Mouse (Mus musculus) limb, embryonic 12.5 days (tissue): Measurements from ENCODE around the gene Syndig1. TPM values are rescaled to one million over a fixed set of nuclear protein-coding genes. Genes with fewer than 3 reads are reported as not detected.

ENCODE experiments used
- ATAC-seq: fragments of 200-750 bp; cut with Nextera tagmentation; 2 replicates; pipeline ENCODE4 v1.8.0; 2017; ENCODE audit warnings: low read depth, moderate TSS enrichment; ENCODE audit not compliant: insufficient number of reproducible peaks, insufficient read depth, low FRiP score, low TSS enrichment
- H3K27ac ChIP-seq: fragments of 300-500 bp; sonication (generic); 2 replicates; pipeline ENCODE4 v1.5.1; 2016; ENCODE audit warnings: mild to moderate bottlenecking, moderate library complexity
- H3K27me3 ChIP-seq: fragments of 300-500 bp; sonication (generic); 2 replicates; pipeline ENCODE4 v1.6.1; 2016; ENCODE audit warnings: mild to moderate bottlenecking, moderate library complexity
- H3K36me3 ChIP-seq: fragments of 300-500 bp; sonication (generic); 2 replicates; pipeline ENCODE4 v1.6.1; 2016; ENCODE audit warnings: mild to moderate bottlenecking, moderate library complexity
- H3K4me1 ChIP-seq: fragments of 300-500 bp; sonication (generic); replicated peaks from 2 replicates; pipeline ENCODE4 v1.6.1; 2016
- H3K4me2 ChIP-seq: fragments of 300-500 bp; sonication (generic); 2 replicates; pipeline ENCODE4 v1.6.1; 2016; ENCODE audit warnings: mild to moderate bottlenecking, moderate library complexity
- H3K4me3 ChIP-seq: fragments of 300-500 bp; sonication (generic); replicated peaks from 2 replicates; pipeline ENCODE4 v1.5.1; 2016; ENCODE audit warnings: mild to moderate bottlenecking
- H3K9ac ChIP-seq: fragments of 300-500 bp; sonication (generic); replicated peaks from 2 replicates; pipeline ENCODE4 v1.6.1; 2016; ENCODE audit warnings: mild to moderate bottlenecking, moderate library complexity
- H3K9me3 ChIP-seq: fragments of 300-500 bp; sonication (generic); 2 replicates; pipeline ENCODE4 v1.6.1; 2016; ENCODE audit warnings: mild to moderate bottlenecking, moderate library complexity
- WGBS: fragments of 180-500 bp; shearing (Covaris S2); methylation state at CpG from one replicate; pipeline ENCODE4 v1.1.7; 2016; 5-methylcytosine and 5-hydroxymethylcytosine counted together
- polyA plus RNA-seq: library from polyadenylated mRNA; unstranded; fragments of >200 nt; fragmentation: Nextera tagmentation; extraction: Ambion mirVana; gene quantifications from 2 replicates; pipeline ENCODE4 v1.2.1, GENCODE M21; 2016

The Syndig1 gene
- polyA plus RNA-seq, 1 experiment from 2014 or later: 8.7 TPM

DNA sequence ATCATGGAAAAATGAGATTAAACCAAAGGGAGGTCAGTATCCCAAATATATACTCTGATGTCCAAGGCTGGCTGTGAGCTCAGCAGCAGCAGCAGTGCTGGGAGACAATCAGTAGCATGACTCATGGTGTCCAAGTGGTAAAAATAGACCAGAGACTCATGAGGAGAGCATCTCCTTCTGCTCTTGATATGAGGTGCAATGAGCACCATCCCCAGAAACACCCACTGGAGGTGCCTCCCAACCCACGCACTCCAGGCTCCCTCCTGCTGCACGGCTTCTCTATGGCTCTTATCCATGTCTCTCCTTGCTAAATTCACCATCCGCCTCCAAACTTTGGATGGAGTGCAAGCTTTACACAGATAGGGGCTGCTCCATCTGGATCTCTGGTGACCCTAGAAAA is 44.3 kb downstream of the Syndig1 start:
- ATAC-seq: no peak
- Histone ChIP-seq H3K4me3 (no peak overlapping the region), H3K4me1 (no peaks in the 10 kb centered on the region), H3K9ac (no peak overlapping the region), H3K4me2 (no peak overlapping the region), H3K9me3 (no peaks in the 10 kb centered on the region), H3K27ac (no peak overlapping the region), H3K27me3 (no peaks in the 10 kb centered on the region), H3K36me3 (no peaks in the 10 kb centered on the region)
- WGBS: 88% methylated on average over 3 of the region's 3 CpGs

DNA sequence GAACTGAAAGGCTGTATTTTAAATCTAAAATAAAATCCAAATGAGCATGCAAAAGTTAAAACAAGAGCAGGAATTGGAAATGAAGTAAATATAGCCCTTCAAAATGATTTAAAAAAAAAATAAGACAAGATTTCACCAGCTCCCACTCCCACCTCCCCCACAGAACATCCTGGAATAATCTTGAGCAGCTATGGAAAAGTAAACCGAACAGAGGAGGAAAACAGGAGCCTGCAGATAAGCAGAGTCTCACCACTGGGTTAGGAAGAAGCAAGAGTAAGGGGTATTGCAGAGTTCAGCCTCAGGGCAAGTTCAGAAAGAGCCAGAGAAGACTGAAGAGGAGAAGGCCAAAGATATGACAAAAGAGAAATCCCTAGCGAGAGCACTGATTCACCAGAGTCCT is 48.9 kb downstream of the Syndig1 start:
- H3K4me1 ChIP-seq: no peaks in the 10 kb centered on the region
- H3K9ac ChIP-seq: no peak overlapping the region
- H3K36me3 ChIP-seq: no peaks in the 10 kb centered on the region
- H3K27me3 ChIP-seq: no peaks in the 10 kb centered on the region
- H3K9me3 ChIP-seq: no peaks in the 10 kb centered on the region
- H3K4me2 ChIP-seq: no peak overlapping the region
- no peak for ATAC-seq
- WGBS: 68% methylated on average over 2 of the region's 2 CpGs
- no peak overlapping the region for H3K4me3 ChIP-seq
- H3K27ac ChIP-seq: no peak overlapping the region

DNA sequence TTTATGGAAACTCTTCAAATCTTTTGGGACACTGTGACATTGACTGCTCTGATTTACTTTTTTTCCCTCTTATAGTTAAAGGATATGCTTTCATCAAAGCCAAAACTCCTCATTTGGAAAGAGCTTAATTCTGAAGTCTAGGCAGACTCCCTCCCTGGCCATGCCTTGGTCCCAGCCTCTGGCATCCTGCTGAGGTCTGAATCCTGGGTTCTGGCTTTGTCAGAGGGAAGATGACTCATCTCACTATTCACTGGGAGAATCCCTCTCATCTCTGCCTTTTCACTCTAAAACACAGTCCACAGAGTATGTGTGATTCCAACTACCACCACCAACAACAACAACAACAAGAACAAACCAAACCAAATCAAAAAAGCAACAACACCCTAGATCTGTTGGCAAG is 58.6 kb downstream of the Syndig1 start:
- no peaks in the 10 kb centered on the region for H3K4me1 ChIP-seq
- no peaks in the 10 kb centered on the region for H3K36me3 ChIP-seq
- no peak overlapping the region for H3K4me2 ChIP-seq
- no peaks in the 10 kb centered on the region for H3K9me3 ChIP-seq
- no peak for ATAC-seq
- H3K4me3 ChIP-seq: no peak overlapping the region
- H3K27ac ChIP-seq: no peak overlapping the region
- no peaks in the 10 kb centered on the region for H3K27me3 ChIP-seq
- H3K9ac ChIP-seq: no peak overlapping the region

- Histone ChIP-seq H3K4me1 (peaks cover 6% of the 10 kb centered on the region), H3K36me3 (no peaks in the 10 kb centered on the region), H3K27me3 (no peaks in the 10 kb centered on the region), H3K4me3 (no peak overlapping the region), H3K4me2 (no peak overlapping the region), H3K9me3 (no peaks in the 10 kb centered on the region), H3K9ac (no peak overlapping the region), H3K27ac (no peak overlapping the region)
- no peak for ATAC-seq
- WGBS: 87% methylated on average over 2 of the region's 2 CpGs
Observed at GRCm38 (mm10) chr2:149891647-149892046, 62.6 kb downstream of the Syndig1 start.

- 93% methylated on average over 2 of the region's 2 CpGs for WGBS
- H3K27ac ChIP-seq: no peak overlapping the region
- no peaks in the 10 kb centered on the region for H3K27me3 ChIP-seq
- H3K36me3 ChIP-seq: no peaks in the 10 kb centered on the region
- peaks cover 6% of the 10 kb centered on the region for H3K4me1 ChIP-seq
- no peak overlapping the region for H3K4me3 ChIP-seq
- no peak overlapping the region for H3K4me2 ChIP-seq
- H3K9me3 ChIP-seq: no peaks in the 10 kb centered on the region
- no peak for ATAC-seq
- no peak overlapping the region for H3K9ac ChIP-seq
Observed at GRCm38 (mm10) chr2:149896337-149896736, 67.3 kb downstream of the Syndig1 start.

DNA sequence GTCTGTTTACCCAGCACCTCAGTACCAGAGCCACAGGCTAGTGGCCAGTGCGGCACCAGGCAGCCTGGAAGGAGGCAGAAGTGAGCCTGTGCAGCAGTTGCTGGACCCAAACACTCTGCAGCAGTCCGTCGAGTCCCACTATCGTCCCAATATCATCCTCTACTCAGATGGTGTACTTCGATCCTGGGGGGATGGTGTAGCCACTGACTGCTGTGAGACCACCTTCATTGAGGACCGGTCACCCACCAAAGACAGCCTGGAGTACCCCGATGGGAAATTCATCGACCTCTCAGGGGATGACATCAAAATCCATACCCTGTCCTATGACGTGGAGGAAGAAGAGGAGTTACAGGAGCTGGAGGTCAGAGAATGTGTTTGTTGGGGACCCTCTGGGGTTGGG is 70.6 kb downstream of the Syndig1 start:
- 90% methylated on average over 9 of the region's 9 CpGs for WGBS
- H3K27ac ChIP-seq: no peak overlapping the region
- H3K4me2 ChIP-seq: no peak overlapping the region
- H3K9ac ChIP-seq: no peak overlapping the region
- H3K36me3 ChIP-seq: no peaks in the 10 kb centered on the region
- no peaks in the 10 kb centered on the region for H3K27me3 ChIP-seq
- no peaks in the 10 kb centered on the region for H3K4me1 ChIP-seq
- H3K4me3 ChIP-seq: no peak overlapping the region
- no peaks in the 10 kb centered on the region for H3K9me3 ChIP-seq
- no peak for ATAC-seq

DNA sequence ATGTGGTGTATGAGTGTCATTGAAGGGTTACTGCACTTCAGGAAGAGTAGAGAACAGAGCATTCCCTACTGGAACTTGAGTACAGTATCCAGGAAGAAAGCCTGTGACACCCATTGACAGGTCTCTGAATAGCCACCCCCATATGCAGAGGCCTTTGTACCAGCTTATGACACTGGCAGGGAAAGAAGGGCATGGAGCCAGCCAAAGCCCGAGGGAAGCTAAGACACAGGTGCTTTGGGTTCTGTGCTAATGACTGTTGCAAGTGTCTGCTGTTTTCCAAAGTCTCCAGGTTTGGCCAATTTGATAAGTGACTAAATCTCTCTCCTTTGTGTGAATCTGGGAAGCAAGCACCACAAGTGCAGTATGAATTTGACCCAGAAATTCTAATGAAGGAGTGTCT is 71.6 kb downstream of the Syndig1 start:
- no peak for ATAC-seq
- Histone ChIP-seq H3K9ac (no peak overlapping the region), H3K4me2 (no peak overlapping the region), H3K36me3 (no peaks in the 10 kb centered on the region), H3K4me3 (no peak overlapping the region), H3K27me3 (no peaks in the 10 kb centered on the region), H3K9me3 (no peaks in the 10 kb centered on the region), H3K27ac (no peak overlapping the region), H3K4me1 (no peaks in the 10 kb centered on the region)
- WGBS: 91% methylated on average over 1 of the region's 1 CpGs

- no peaks in the 10 kb centered on the region for H3K9me3 ChIP-seq
- ATAC-seq: no peak
- no peak overlapping the region for H3K9ac ChIP-seq
- H3K4me3 ChIP-seq: no peak overlapping the region
- 57% methylated on average over 1 of the region's 1 CpGs for WGBS
- H3K27ac ChIP-seq: no peak overlapping the region
- H3K36me3 ChIP-seq: no peaks in the 10 kb centered on the region
- no peaks in the 10 kb centered on the region for H3K27me3 ChIP-seq
- H3K4me1 ChIP-seq: no peaks in the 10 kb centered on the region
- no peak overlapping the region for H3K4me2 ChIP-seq
Observed at GRCm38 (mm10) chr2:149904405-149904804, 75.4 kb downstream of the Syndig1 start.

GRCm38 (mm10) chr2:149906694-149907093 is 77.7 kb downstream of the Syndig1 start:
- no peak overlapping the region for H3K4me2 ChIP-seq
- H3K27me3 ChIP-seq: no peaks in the 10 kb centered on the region
- ATAC-seq: no peak
- H3K27ac ChIP-seq: no peak overlapping the region
- H3K4me3 ChIP-seq: no peak overlapping the region
- H3K4me1 ChIP-seq: no peaks in the 10 kb centered on the region
- H3K9me3 ChIP-seq: no peaks in the 10 kb centered on the region
- H3K36me3 ChIP-seq: no peaks in the 10 kb centered on the region
- 86% methylated on average over 3 of the region's 3 CpGs for WGBS
- H3K9ac ChIP-seq: no peak overlapping the region

GRCm38 (mm10) chr2:149917162-149917561 is 88.2 kb downstream of the Syndig1 start:
- Histone ChIP-seq H3K27ac (no peak overlapping the region), H3K27me3 (no peaks in the 10 kb centered on the region), H3K9me3 (no peaks in the 10 kb centered on the region), H3K36me3 (no peaks in the 10 kb centered on the region), H3K4me3 (no peak overlapping the region), H3K4me1 (no peaks in the 10 kb centered on the region), H3K4me2 (no peak overlapping the region), H3K9ac (no peak overlapping the region)
- 88% methylated on average over 3 of the region's 3 CpGs for WGBS
- no peak for ATAC-seq

- Histone ChIP-seq H3K4me1 (no peaks in the 10 kb centered on the region), H3K9ac (no peak overlapping the region), H3K4me3 (no peak overlapping the region), H3K27me3 (no peaks in the 10 kb centered on the region), H3K27ac (no peak overlapping the region), H3K36me3 (no peaks in the 10 kb centered on the region), H3K9me3 (no peaks in the 10 kb centered on the region), H3K4me2 (no peak overlapping the region)
- WGBS: 62% methylated on average over 2 of the region's 2 CpGs
- ATAC-seq: no peak
Observed at GRCm38 (mm10) chr2:149923561-149923960, 94.5 kb downstream of the Syndig1 start.

- no peak overlapping the region for H3K4me2 ChIP-seq
- no peak overlapping the region for H3K9ac ChIP-seq
- no peak overlapping the region for H3K4me3 ChIP-seq
- no peaks in the 10 kb centered on the region for H3K27me3 ChIP-seq
- no peaks in the 10 kb centered on the region for H3K36me3 ChIP-seq
- H3K27ac ChIP-seq: no peak overlapping the region
- 93% methylated on average over 2 of the region's 2 CpGs for WGBS
- no peaks in the 10 kb centered on the region for H3K9me3 ChIP-seq
- ATAC-seq: no peak
- peaks cover 5% of the 10 kb centered on the region for H3K4me1 ChIP-seq
Observed at GRCm38 (mm10) chr2:149925911-149926310, 96.9 kb downstream of the Syndig1 start.
